Mouse (Mus musculus) CD4-positive, CD25-positive, alpha-beta regulatory T cell, adult 2 months (primary cell): ENCODE measurements around the gene Fry.
A peak's percentile ranks its signal among the peaks of the same experiment; 100 is the strongest.

ENCODE experiments used
- DNase-seq: peaks from one replicate; pipeline ENCODE4 v3.0.0-alpha.2; 2012; ENCODE audit warnings: low read depth, low spot score

Gene Fry

DNA sequence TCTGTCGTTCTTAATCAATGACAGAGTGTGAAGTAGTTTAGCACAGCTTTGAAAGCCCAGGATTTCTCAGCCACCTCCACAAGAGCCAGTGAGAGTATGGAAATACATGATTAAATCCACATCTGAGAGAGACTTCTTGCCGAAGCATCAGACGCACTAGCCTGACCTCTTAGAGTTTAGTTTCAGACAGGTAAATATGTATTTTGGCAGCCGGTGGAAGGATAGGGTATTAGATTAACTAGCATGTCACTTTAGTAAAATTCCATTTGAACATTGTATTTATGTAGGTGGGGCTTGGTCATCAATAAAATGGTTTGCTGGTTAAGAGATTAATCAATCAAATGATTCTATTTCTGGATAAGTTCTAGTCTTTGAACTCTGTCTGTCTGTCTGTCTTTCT, 152.0 kb downstream of the Fry start:
- no peak for DNase-seq

GRCm38 (mm10) chr5:150272173-150272572, 153.7 kb downstream of the Fry start:
- no peak for DNase-seq

GRCm38 (mm10) chr5:150275314-150275713, 156.9 kb downstream of the Fry start:
- DNase-seq, result no peak

DNA sequence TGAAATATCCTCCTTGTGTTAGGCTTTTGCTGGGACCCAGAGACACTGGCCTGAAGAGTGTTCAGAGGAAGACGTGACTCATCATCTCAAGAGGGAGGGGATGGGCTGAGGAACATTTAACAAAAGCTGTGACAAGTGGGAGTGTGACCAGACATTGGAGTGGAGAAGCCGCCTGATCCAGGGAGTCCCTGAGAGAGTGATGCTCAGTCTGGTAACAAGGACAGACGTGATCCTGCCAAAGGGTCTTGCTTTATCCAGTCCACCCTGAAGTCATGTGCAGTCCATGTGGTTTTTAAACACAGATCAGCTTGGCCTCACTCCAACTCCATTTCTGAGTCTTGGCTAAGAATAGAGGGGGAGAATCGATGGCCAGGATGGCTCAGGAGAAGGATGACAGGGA, 158.2 kb downstream of the Fry start:
- no peak for DNase-seq

DNA sequence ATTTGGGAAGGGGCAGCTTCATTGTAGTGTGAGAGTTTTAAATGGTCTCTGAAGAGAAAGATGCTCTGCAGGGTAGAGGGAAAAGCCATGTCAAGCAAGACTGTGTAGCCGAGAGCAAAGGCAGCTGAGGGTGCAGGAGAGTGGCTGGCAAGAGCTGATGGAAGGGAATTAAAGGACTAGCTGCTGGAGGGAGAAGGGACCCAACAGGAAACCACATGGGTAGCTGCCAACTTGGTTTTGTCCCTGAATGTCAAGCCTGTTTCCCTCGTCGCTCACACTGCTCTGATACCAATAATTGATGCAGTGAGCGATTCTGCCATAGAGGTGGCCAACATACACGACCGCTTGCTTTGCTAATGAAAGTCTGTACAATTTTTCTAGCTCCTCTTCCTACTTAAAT, 160.9 kb downstream of the Fry start:
- DNase-seq, result no peak

DNA sequence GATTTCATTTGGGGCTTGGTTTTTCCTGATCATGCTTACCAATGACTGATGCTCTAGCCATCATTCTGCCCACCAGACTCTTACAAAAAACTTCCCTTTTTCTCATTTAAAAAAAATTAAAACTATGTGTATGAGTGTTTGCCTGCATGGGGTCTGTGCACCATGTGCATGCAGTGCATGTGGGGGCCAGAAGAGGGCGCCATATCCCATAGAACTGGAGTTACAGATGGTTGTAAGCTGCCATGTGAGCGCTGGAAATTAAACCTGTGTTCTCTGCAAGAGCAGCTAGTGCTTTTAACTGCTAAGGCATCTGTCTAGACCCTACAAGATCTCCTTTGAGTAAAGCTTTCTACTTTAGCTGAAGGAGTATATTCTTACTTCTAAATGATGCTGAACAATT, 162.6 kb downstream of the Fry start:
- DNase-seq, result peak; percentile 10

DNA sequence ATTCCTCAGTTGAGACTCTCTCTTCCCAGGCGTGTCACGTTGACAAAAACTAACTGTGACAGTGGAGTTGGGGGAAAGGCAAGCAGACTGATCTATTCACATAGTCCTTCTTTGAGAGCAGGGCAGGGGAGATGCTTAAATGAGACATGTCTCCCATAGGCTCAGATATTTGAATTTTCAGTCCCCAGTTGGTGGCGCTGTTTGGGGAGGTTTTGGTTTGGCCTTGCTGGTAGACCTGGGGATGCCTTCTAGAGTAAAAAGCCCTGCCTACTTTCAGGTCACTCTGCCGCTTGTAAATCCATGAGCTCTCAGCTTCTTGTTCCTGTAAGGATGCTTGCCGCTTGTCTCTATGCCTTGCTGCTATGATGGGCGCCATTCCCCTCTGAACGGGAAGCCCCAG, 163.6 kb downstream of the Fry start:
- DNase-seq, result no peak

DNA sequence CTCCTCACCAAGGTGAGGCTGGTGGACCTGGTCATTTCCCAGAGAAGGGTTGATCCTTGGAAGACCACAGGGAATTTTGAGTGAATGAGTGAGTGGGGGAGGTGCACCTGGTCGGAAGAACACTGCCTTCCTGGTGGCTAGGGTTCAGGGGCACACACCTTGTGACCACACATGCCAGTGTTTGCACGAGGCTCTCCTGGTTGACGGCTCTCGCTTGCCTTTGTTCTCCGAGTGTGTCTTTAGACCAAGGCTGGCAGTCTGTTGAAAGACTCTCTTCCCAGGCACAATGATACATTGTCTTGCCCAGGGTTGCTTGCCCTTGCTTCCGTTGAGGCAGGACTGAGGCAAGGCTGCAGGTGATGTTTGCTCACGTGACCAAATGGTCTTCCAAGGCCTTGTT, 169.5 kb downstream of the Fry start:
- no peak for DNase-seq

- peak; percentile 65 for DNase-seq
Observed at GRCm38 (mm10) chr5:150289611-150290010, 171.2 kb downstream of the Fry start.

DNA sequence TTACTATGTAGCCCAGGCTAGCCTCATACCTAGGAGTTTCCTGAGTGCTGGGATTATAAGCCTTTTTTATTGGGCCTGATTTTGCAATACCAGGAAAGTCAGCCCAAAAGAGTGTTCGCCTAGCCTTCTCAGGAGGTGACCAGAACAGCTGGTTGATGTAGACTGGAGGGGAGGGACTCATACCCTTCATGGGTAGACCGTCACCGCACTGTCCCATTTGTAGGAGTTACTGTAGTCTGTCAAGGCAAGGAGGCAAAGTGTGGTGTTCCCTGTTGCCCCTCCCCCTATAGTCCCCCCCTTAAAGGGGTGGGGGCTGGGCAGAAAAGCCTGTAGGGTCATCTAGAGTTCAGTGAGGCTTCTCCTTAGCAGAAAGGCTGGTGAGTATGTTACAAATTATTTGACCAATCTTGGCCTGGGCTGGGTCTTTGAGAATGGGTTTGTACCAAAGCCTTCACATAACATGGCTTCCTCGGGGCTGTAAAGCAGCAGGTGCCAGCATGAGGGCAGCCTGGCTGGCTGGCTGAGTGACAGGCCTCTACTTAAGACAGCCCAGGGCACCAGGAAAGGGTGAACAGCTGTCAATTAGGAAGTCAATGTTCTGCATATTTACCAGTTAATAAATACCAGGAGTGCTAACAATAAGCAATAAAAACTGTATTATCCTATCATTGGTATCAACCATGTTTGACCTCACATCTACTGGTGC, 172.2 kb downstream of the Fry start:
- DNase-seq, result no peak

DNA sequence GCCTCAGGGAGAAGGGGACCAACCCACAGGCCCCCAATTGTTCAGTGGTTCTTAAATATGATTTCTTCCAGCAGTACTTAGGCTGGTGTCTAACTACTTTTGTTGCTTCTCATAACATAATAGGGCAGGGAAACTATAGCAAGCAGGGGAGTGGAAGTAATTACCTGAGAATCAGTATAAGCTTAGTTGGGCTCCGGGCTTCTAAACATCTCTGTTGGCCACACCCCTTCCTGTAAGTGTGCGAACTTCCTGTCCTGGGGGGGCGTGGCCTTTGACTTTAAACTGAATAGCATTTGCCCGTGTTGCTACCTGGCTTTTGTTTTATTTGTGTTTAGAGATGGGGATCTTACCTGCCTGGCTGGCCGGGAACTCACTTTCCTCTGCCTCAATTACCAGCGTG, 172.8 kb downstream of the Fry start:
- peak; percentile 41 for DNase-seq

- DNase-seq, result no peak
Observed at GRCm38 (mm10) chr5:150292186-150292585, 173.7 kb downstream of the Fry start.

GRCm38 (mm10) chr5:150294306-150294705, 175.9 kb downstream of the Fry start:
- DNase-seq, result no peak

- DNase-seq, result no peak
Observed at GRCm38 (mm10) chr5:150295096-150295495, 176.7 kb downstream of the Fry start.

DNA sequence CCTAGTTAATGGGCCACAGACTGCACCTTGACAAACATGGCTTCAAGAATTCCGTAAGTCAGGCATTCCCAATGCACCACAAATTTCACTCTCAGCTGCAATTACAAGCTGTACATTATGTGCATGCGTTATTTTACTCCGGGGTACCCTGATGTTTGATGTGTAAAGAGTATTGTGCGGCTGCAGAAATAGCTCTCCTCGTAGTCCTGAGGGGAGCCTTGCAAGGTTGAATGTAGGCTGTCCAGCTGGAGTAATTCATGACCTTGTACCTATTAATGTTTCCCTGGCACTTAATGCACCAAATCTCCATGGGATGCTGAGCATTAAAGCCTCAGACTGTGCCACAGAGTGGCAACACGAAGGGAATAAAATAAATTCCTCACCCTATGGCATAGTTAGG, 180.5 kb downstream of the Fry start:
- DNase-seq, result no peak

DNA sequence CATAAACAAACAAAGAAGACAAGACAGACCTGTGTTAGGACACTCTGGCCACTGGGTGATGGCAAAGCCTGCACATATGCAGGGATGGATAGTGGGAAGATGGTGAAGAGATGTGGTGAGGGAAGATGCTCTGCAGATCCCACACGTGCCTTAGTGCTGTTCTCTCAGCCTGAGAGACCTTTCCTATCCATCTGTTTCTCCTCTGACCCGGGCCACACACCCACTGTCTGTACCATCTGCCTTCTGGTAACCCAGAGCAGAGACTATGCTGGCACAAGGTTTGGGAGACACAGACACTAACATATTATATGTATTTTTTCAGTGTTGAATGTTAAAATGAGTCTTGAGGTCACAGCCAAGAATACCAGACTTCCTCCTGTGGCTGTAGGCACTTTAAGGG, 183.7 kb downstream of the Fry start:
- no peak for DNase-seq

DNA sequence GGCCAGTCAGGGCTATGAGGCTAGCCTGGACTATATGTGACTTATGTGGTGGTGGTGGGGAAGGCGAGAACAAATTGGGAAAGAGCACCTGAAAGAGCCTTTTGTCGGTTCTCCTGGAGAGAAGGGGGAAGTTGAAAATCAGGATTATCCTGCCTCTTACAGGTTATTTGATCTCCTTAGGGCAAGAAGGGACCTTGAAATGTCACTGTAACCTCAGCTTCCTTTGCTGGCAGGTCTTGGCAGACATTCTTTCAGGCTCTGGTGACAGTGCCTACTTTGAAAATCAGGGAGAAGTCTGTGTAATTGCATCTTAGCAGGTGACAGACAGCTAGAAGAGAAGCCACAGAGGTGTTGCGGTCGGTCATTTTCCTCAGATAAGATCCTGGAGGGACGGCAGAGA, 184.6 kb downstream of the Fry start:
- no peak for DNase-seq

GRCm38 (mm10) chr5:150306497-150306896, 188.1 kb downstream of the Fry start:
- DNase-seq, result no peak

GRCm38 (mm10) chr5:150313229-150313628, 194.8 kb downstream of the Fry start:
- DNase-seq, result no peak

- DNase-seq, result no peak
Observed at GRCm38 (mm10) chr5:150314582-150314981, 196.1 kb downstream of the Fry start.

DNA sequence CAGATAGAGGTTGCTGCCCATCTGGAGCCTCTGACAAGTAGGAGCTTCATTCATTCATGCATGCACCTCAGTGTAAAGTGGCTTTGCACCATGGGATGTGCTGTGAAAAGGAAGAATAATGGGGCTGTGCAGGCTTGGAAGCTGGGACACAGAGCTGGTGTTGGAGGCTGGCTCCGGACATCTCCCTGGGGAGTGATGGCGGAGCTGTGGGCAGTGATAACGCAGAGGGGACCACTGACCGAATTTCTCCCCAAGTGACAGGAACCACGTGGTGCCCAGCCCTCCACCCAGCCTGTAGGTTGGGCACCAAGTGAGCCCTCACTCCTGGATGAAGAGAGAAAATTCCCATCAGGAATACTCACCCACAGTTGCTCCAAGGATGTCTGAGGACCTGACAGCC, 207.0 kb downstream of the Fry start:
- no peak for DNase-seq

GRCm38 (mm10) chr5:150328686-150329085, 210.2 kb downstream of the Fry start:
- DNase-seq, result no peak

DNA sequence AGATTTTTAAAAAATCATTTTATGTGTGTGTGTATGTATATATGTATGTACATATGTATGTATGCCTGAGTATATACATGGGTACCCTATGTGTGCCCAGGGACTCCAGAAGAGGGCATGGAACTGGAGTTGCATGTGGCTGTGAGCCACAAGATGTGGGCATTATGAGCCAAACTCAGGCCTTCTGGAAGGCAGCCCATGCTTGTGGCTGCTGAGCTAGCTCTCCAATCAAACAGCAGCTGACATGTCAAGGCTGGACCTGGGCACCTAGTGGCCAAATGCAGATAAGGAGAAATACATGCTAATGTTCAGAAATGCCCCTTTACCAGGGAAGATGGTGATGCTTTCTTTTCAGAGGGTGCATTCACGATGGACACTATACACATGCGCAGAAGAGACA, 213.4 kb downstream of the Fry start:
- DNase-seq, result no peak

- DNase-seq, result no peak
Observed at GRCm38 (mm10) chr5:150332810-150333209, 214.4 kb downstream of the Fry start.
